Mouse (Mus musculus) neural tube, embryonic 13.5 days (tissue): ENCODE results near the gene Cox7b2. TPM values are rescaled to one million over a fixed set of nuclear protein-coding genes. Genes with fewer than 3 reads are reported as not detected.
"Not testable (repeated sequence)": the region's sequence is repeated elsewhere in the genome, so short reads cannot be mapped to it uniquely, and the experiment has no call there.

Experiments used
- ATAC-seq: fragments of 200-750 bp; cut with Nextera tagmentation; 2 replicates; pipeline ENCODE4 v1.8.0; 2017; ENCODE audit warnings: low read depth, mild to moderate bottlenecking, moderate TSS enrichment, moderate library complexity
- H3K27ac ChIP-seq: fragments of 300-500 bp; sonication (generic); replicated peaks from 2 replicates; pipeline ENCODE4 v1.5.1; 2015; ENCODE audit warnings: moderate library complexity, mild to moderate bottlenecking, inconsistent platforms
- H3K27me3 ChIP-seq: fragments of 300-500 bp; sonication (generic); 2 replicates; pipeline ENCODE4 v1.6.1; 2015; ENCODE audit warnings: mild to moderate bottlenecking, inconsistent platforms
- H3K36me3 ChIP-seq: fragments of 300-500 bp; sonication (generic); 2 replicates; pipeline ENCODE4 v1.6.1; 2015; ENCODE audit warnings: mild to moderate bottlenecking, inconsistent platforms
- H3K4me1 ChIP-seq: fragments of 300-500 bp; sonication (generic); replicated peaks from 2 replicates; pipeline ENCODE4 v1.6.1; 2015; ENCODE audit warnings: inconsistent platforms
- H3K4me2 ChIP-seq: fragments of 300-500 bp; sonication (generic); 2 replicates; pipeline ENCODE4 v1.6.1; 2015; ENCODE audit warnings: inconsistent platforms, mild to moderate bottlenecking, moderate library complexity
- H3K4me3 ChIP-seq: fragments of 300-500 bp; sonication (generic); 2 replicates; pipeline ENCODE4 v1.5.1; 2015; ENCODE audit warnings: mild to moderate bottlenecking, inconsistent platforms
- H3K9ac ChIP-seq: fragments of 300-500 bp; sonication (generic); 2 replicates; pipeline ENCODE4 v1.6.1; 2015; ENCODE audit warnings: moderate library complexity, mild to moderate bottlenecking, inconsistent platforms
- H3K9me3 ChIP-seq: fragments of 300-500 bp; sonication (generic); 2 replicates; pipeline ENCODE4 v1.6.1; 2016; ENCODE audit warnings: inconsistent platforms
- WGBS: fragments of 180-500 bp; shearing (Covaris S2); methylation state at CpG from one replicate; pipeline ENCODE4 v1.1.7; 2015; 5-methylcytosine and 5-hydroxymethylcytosine counted together
- polyA plus RNA-seq: library from polyadenylated mRNA; unstranded; fragments of >200 nt; fragmentation: Nextera tagmentation; extraction: Ambion mirVana; gene quantifications from 2 replicates; pipeline ENCODE4 v1.2.1, GENCODE M21; 2015

Cox7b2 gene
- polyA plus RNA-seq = 0.80 TPM in 1 of 2 replicates, not detected in the other

GRCm38 (mm10) chr5:71548079-71548478, at the start of gene Cox7b2:
Cox7b2 (minus strand) TSS chr5:71548205.
- WGBS = 93% methylated on average over 10 of the region's 10 CpGs
- ATAC-seq = no peak
- H3K36me3 ChIP-seq = no peaks in the 10 kb centered on the region; the same call in 1 of the 2 replicates

GRCm38 (mm10) chr5:71595321-71595720, 47.3 kb upstream of the Cox7b2 start:
- Histone ChIP-seq H3K9ac (no peak overlapping the region), H3K4me1 (no peaks in the 10 kb centered on the region), H3K27ac (no peak overlapping the region), H3K36me3 (no peaks in the 10 kb centered on the region), H3K4me3 (no peak overlapping the region), H3K4me2 (no peak overlapping the region), H3K9me3 (no peaks in the 10 kb centered on the region), H3K27me3 (no peaks in the 10 kb centered on the region)
- 75% methylated on average over 2 of the region's 2 CpGs for WGBS
- ATAC-seq = no peak

More at GRCm38 (mm10) chr5:71548079-71548478, at the start of gene Cox7b2:
- no peak within 1 kb of the TSS for H3K27ac ChIP-seq
- H3K4me2 ChIP-seq = no peak within 1 kb of the TSS
- H3K4me3 ChIP-seq = no peak within 1 kb of the TSS
- H3K9ac ChIP-seq = no peak within 1 kb of the TSS
- no peaks in the 10 kb centered on the region for H3K4me1 ChIP-seq
- no peaks in the 10 kb centered on the region for H3K27me3 ChIP-seq
- no peaks in the 10 kb centered on the region; the same call in none of the 2 replicates for H3K9me3 ChIP-seq

- Histone ChIP-seq H3K36me3 (no peaks in the 10 kb centered on the region), H3K9ac (no peak overlapping the region), H3K9me3 (no peaks in the 10 kb centered on the region), H3K27ac (no peak overlapping the region), H3K4me3 (no peak overlapping the region), H3K27me3 (no peaks in the 10 kb centered on the region), H3K4me2 (no peak overlapping the region), H3K4me1 (no peaks in the 10 kb centered on the region)
- ATAC-seq = no peak
- 87% methylated on average over 2 of the region's 2 CpGs for WGBS
These were observed 45.8 kb upstream of the Cox7b2 start for GRCm38 (mm10) chr5:71593745-71594255.

DNA sequence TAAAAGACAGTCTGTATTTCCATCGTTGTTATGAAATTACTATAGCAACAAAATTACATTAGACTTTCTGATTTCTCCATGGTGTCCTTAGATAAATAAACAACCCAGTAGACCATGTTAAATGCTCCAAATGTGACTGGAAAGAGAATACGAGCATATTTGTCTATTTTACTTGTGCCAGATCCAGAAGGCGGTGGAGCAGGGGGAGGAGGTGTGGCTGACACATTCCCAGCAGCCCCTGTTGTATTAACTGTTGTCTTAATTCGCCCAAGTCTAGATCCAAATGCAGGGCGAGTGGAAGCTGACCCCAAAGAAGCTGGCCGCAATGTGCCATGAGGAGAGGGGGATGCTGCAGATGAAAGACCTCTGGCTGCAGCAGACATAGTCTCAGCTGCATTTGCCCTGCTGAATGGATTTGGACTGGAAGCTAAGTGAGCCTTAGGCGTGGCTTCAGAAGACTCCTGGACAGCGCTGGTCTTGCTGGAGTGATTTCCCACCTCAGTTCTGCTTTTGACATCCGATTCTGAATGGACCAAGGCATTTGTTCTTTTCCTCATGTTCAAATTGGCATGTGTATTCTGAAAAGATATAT, 23.7 kb upstream of the Cox7b2 start:
- H3K9me3 ChIP-seq = no peaks in the 10 kb centered on the region
- H3K27ac ChIP-seq = no peak overlapping the region
- H3K27me3 ChIP-seq = no peaks in the 10 kb centered on the region
- H3K36me3 ChIP-seq = no peaks in the 10 kb centered on the region
- H3K4me1 ChIP-seq = no peaks in the 10 kb centered on the region
- H3K9ac ChIP-seq = no peak overlapping the region
- ATAC-seq = no peak
- 82% methylated on average over 9 of the region's 9 CpGs for WGBS
- no peak overlapping the region for H3K4me3 ChIP-seq
- H3K4me2 ChIP-seq = no peak overlapping the region

- H3K4me2 ChIP-seq = no peak overlapping the region
- H3K27ac ChIP-seq = no peak overlapping the region
- no peaks in the 10 kb centered on the region for H3K4me1 ChIP-seq
- no peak overlapping the region for H3K9ac ChIP-seq
- H3K4me3 ChIP-seq = no peak overlapping the region
- no peaks in the 10 kb centered on the region for H3K27me3 ChIP-seq
- no peak for ATAC-seq
- no peaks in the 10 kb centered on the region; the same call in none of the 2 replicates for H3K9me3 ChIP-seq
- no peaks in the 10 kb centered on the region; the same call in 1 of the 2 replicates for H3K36me3 ChIP-seq
These were observed 2.5 kb downstream of the Cox7b2 start for GRCm38 (mm10) chr5:71545554-71545953.

DNA sequence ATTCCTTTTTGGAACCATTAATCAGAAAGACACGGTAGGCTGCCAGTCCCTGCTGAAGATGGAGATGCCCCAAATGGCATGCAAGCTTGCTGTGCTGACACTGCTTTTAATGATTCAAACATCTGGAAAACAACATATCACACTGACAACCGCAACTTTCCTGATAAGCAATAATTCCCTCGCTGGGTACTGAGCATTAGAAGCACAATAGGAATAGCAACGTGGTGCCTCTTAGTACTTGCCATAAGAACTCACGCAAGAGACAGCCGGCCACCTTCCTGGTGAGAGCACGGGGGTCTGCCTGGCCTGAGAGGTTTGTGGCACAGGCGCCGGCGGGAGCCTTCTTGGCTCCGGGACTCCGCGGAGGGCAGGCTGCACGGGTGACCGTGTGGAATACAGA, 22.5 kb downstream of the Cox7b2 start:
- not testable (repeated sequence) for H3K4me1 ChIP-seq, H3K27me3 ChIP-seq, H3K27ac ChIP-seq, H3K4me3 ChIP-seq, H3K4me2 ChIP-seq, ATAC-seq, H3K9ac ChIP-seq, H3K9me3 ChIP-seq, H3K36me3 ChIP-seq
- WGBS = 79% methylated on average over 10 of the region's 15 CpGs

GRCm38 (mm10) chr5:71502058-71502678, 45.8 kb downstream of the Cox7b2 start:
- Histone ChIP-seq H3K36me3 (no peaks in the 10 kb centered on the region), H3K9me3 (no peaks in the 10 kb centered on the region), H3K4me3 (no peak overlapping the region), H3K9ac (no peak overlapping the region), H3K4me2 (no peak overlapping the region), H3K27me3 (no peaks in the 10 kb centered on the region), H3K27ac (no peak overlapping the region), H3K4me1 (no peaks in the 10 kb centered on the region)
- 24% methylated on average over 6 of the region's 6 CpGs for WGBS
- ATAC-seq = peak; percentile 27; the same call in 1 of the 2 replicates

- ATAC-seq = no peak
- Histone ChIP-seq H3K9ac (no peak overlapping the region), H3K27me3 (no peaks in the 10 kb centered on the region), H3K4me2 (no peak overlapping the region), H3K27ac (no peak overlapping the region), H3K36me3 (no peaks in the 10 kb centered on the region), H3K4me1 (no peaks in the 10 kb centered on the region; the same call in 1 of the 2 replicates), H3K9me3 (no peaks in the 10 kb centered on the region), H3K4me3 (no peak overlapping the region)
- 57% methylated on average over 5 of the region's 5 CpGs for whole genome bisulfite sequencing
These were observed 52.4 kb downstream of the Cox7b2 start for GRCm38 (mm10) chr5:71495621-71496020.

GRCm38 (mm10) chr5:71456957-71457356, 91.0 kb downstream of the Cox7b2 start:
- H3K27ac ChIP-seq = no peak overlapping the region
- H3K4me2 ChIP-seq = no peak overlapping the region
- H3K9me3 ChIP-seq = no peaks in the 10 kb centered on the region
- no peaks in the 10 kb centered on the region for H3K27me3 ChIP-seq
- no peaks in the 10 kb centered on the region for H3K4me1 ChIP-seq
- no peak overlapping the region for H3K9ac ChIP-seq
- no peak overlapping the region for H3K4me3 ChIP-seq
- 53% methylated on average over 3 of the region's 3 CpGs for WGBS
- no peak for ATAC-seq
- no peaks in the 10 kb centered on the region for H3K36me3 ChIP-seq

DNA sequence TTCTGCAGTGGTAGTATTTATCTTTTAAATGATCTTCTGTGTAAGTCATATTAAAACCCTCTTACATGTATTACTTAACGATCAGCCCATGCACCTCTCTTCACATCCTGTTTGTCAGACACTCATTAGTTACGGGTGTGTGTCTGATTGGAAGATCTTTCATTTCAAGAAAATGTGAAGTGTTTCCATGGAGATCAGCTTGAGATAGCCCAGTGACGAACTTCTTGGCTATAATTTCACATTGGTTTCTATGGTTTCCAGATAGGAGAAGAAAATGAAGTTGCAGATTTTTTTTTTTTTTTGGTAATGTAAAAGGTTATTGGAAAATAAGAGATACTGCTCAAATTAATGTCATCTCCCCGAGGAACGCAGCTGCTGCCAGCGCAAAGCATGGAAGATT, 107.8 kb downstream of the Cox7b2 start:
- no peaks in the 10 kb centered on the region for H3K27me3 ChIP-seq
- H3K9ac ChIP-seq = no peak overlapping the region
- no peaks in the 10 kb centered on the region for H3K36me3 ChIP-seq
- 67% methylated on average over 6 of the region's 6 CpGs for WGBS
- H3K9me3 ChIP-seq = no peaks in the 10 kb centered on the region
- H3K4me1 ChIP-seq = no peaks in the 10 kb centered on the region
- H3K27ac ChIP-seq = no peak overlapping the region
- H3K4me2 ChIP-seq = no peak overlapping the region
- no peak overlapping the region for H3K4me3 ChIP-seq
- ATAC-seq = no peak
